Mouse (Mus musculus) forebrain, embryonic 10.5 days (tissue): ENCODE data around the gene Fam49a. TPM values are rescaled to one million over a fixed set of nuclear protein-coding genes. Genes with fewer than 3 reads are reported as not detected.
"Not testable (repeated sequence)": the region's sequence is repeated elsewhere in the genome, so short reads cannot be mapped to it uniquely, and the experiment has no call there.

ENCODE experiments used
- DNase-seq: peaks from one replicate; pipeline ENCODE4 v3.0.0-alpha.2; 2017; ENCODE audit warnings: low spot score; ENCODE audit errors: extremely low spot score
- H3K27ac ChIP-seq: fragments of 300-500 bp; sonication (generic); 2 replicates; pipeline ENCODE4 v1.5.1; 2016; ENCODE audit warnings: mild to moderate bottlenecking
- H3K27me3 ChIP-seq: fragments of 300-500 bp; sonication (generic); 2 replicates; pipeline ENCODE4 v1.6.1; 2016; ENCODE audit warnings: mild to moderate bottlenecking; ENCODE audit not compliant: poor library complexity, severe bottlenecking
- H3K36me3 ChIP-seq: fragments of 300-500 bp; sonication (generic); replicated peaks from 2 replicates; pipeline ENCODE4 v1.6.1; 2016; ENCODE audit warnings: mild to moderate bottlenecking, moderate library complexity
- H3K4me1 ChIP-seq: fragments of 300-500 bp; sonication (generic); 2 replicates; pipeline ENCODE4 v1.6.1; 2016
- H3K4me3 ChIP-seq: fragments of 300-500 bp; sonication (generic); 2 replicates; pipeline ENCODE4 v1.5.1; 2016; ENCODE audit warnings: mild to moderate bottlenecking, moderate library complexity
- H3K9me3 ChIP-seq: fragments of 300-500 bp; sonication (generic); 2 replicates; pipeline ENCODE4 v1.6.1; 2016; ENCODE audit warnings: mild to moderate bottlenecking, moderate library complexity
- WGBS: fragments of 180-500 bp; shearing (Covaris S2); methylation state at CpG from one replicate; pipeline ENCODE4 v1.1.7; 2016; 5-methylcytosine and 5-hydroxymethylcytosine counted together
- polyA plus RNA-seq: library from polyadenylated mRNA; unstranded; fragments of >200 nt; fragmentation: Nextera tagmentation; extraction: Ambion mirVana; gene quantifications from 2 replicates; pipeline ENCODE4 v1.2.1, GENCODE M21; 2016

The Fam49a gene
- polyA plus RNA-seq, 1 experiment from 2014 or later: 5.3 TPM

GRCm38 (mm10) chr12:12321111-12321510, 59.2 kb downstream of the Fam49a start:
- Histone ChIP-seq H3K36me3 (no peaks in the 10 kb centered on the region), H3K27me3 (no peaks in the 10 kb centered on the region), H3K4me1 (peaks cover 13% of the 10 kb centered on the region), H3K4me3 (no peak overlapping the region), H3K9me3 (no peaks in the 10 kb centered on the region), H3K27ac (no peak overlapping the region)
- no peak for DNase-seq
- WGBS: 92% methylated on average over 3 of the region's 3 CpGs

- Histone ChIP-seq H3K4me3 (no peak overlapping the region), H3K27me3 (no peaks in the 10 kb centered on the region), H3K27ac (no peak overlapping the region), H3K4me1 (peaks cover 9% of the 10 kb centered on the region), H3K36me3 (no peaks in the 10 kb centered on the region), H3K9me3 (no peaks in the 10 kb centered on the region)
- no peak for DNase-seq
- WGBS: 86% methylated on average over 5 of the region's 5 CpGs
These were observed 61.1 kb downstream of the Fam49a start for GRCm38 (mm10) chr12:12323084-12323483.

- Histone ChIP-seq H3K4me1 (peaks cover 9% of the 10 kb centered on the region), H3K9me3 (no peaks in the 10 kb centered on the region), H3K36me3 (no peaks in the 10 kb centered on the region), H3K4me3 (peak overlapping the region; percentile 45), H3K27me3 (no peaks in the 10 kb centered on the region), H3K27ac (peak overlapping the region; percentile 88)
- 29% methylated on average over 18 of the region's 18 CpGs for WGBS
- peak; percentile 92 for DNase-seq
These were observed 61.8 kb downstream of the Fam49a start for GRCm38 (mm10) chr12:12323616-12324223.

GRCm38 (mm10) chr12:12324266-12324665, 62.3 kb downstream of the Fam49a start:
- not testable (repeated sequence) for H3K9me3 ChIP-seq, DNase-seq, H3K36me3 ChIP-seq, H3K27me3 ChIP-seq, H3K4me1 ChIP-seq
- 79% methylated on average over 22 of the region's 22 CpGs for WGBS
- Histone ChIP-seq H3K27ac (peak overlapping the region; percentile 88), H3K4me3 (peak overlapping the region; percentile 45; the same call in 1 of the 2 replicates)

- H3K9me3 ChIP-seq: no peaks in the 10 kb centered on the region
- no peak overlapping the region for H3K27ac ChIP-seq
- no peaks in the 10 kb centered on the region for H3K27me3 ChIP-seq
- no peak overlapping the region for H3K4me3 ChIP-seq
- WGBS: 94% methylated on average over 11 of the region's 11 CpGs
- no peaks in the 10 kb centered on the region for H3K36me3 ChIP-seq
- no peak for DNase-seq
- no peaks in the 10 kb centered on the region for H3K4me1 ChIP-seq
These were observed 71.8 kb downstream of the Fam49a start for GRCm38 (mm10) chr12:12333526-12334310.

- H3K27ac ChIP-seq: no peak overlapping the region
- no peak overlapping the region for H3K4me3 ChIP-seq
- no peaks in the 10 kb centered on the region for H3K27me3 ChIP-seq
- no peaks in the 10 kb centered on the region for H3K9me3 ChIP-seq
- 92% methylated on average over 5 of the region's 5 CpGs for WGBS
- DNase-seq: no peak
- no peaks in the 10 kb centered on the region for H3K4me1 ChIP-seq
- H3K36me3 ChIP-seq: no peaks in the 10 kb centered on the region
These were observed 72.5 kb downstream of the Fam49a start for GRCm38 (mm10) chr12:12334486-12334885.

- 94% methylated on average over 7 of the region's 7 CpGs for WGBS
- H3K36me3 ChIP-seq: no peaks in the 10 kb centered on the region
- DNase-seq: no peak
These were observed 73.6 kb downstream of the Fam49a start for GRCm38 (mm10) chr12:12335566-12335965.

GRCm38 (mm10) chr12:12337378-12337777, 75.4 kb downstream of the Fam49a start:
- no peak for DNase-seq
- Histone ChIP-seq H3K4me1 (no peaks in the 10 kb centered on the region), H3K4me3 (no peak overlapping the region), H3K27ac (no peak overlapping the region), H3K9me3 (no peaks in the 10 kb centered on the region), H3K36me3 (no peaks in the 10 kb centered on the region), H3K27me3 (no peaks in the 10 kb centered on the region)
- WGBS: 93% methylated on average over 6 of the region's 6 CpGs

More at GRCm38 (mm10) chr12:12335566-12335965, 73.6 kb downstream of the Fam49a start:
- Histone ChIP-seq H3K4me3 (no peak overlapping the region), H3K9me3 (no peaks in the 10 kb centered on the region), H3K27me3 (no peaks in the 10 kb centered on the region), H3K27ac (no peak overlapping the region), H3K4me1 (no peaks in the 10 kb centered on the region)

GRCm38 (mm10) chr12:12343320-12343719, 81.4 kb downstream of the Fam49a start:
- no peak for DNase-seq
- H3K4me1 ChIP-seq: no peaks in the 10 kb centered on the region
- no peak overlapping the region for H3K27ac ChIP-seq
- WGBS: 90% methylated on average over 2 of the region's 2 CpGs
- no peaks in the 10 kb centered on the region for H3K36me3 ChIP-seq
- H3K27me3 ChIP-seq: no peaks in the 10 kb centered on the region
- no peak overlapping the region for H3K4me3 ChIP-seq
- no peaks in the 10 kb centered on the region for H3K9me3 ChIP-seq

- Histone ChIP-seq H3K36me3 (no peaks in the 10 kb centered on the region), H3K4me1 (peaks cover 8% of the 10 kb centered on the region), H3K27me3 (no peaks in the 10 kb centered on the region), H3K9me3 (no peaks in the 10 kb centered on the region), H3K27ac (no peak overlapping the region), H3K4me3 (no peak overlapping the region)
- DNase-seq: no peak
- whole genome bisulfite sequencing: 87% methylated on average over 2 of the region's 2 CpGs
These were observed 86.7 kb downstream of the Fam49a start for GRCm38 (mm10) chr12:12348625-12349024.

- Histone ChIP-seq H3K27ac (no peak overlapping the region), H3K9me3 (no peaks in the 10 kb centered on the region), H3K4me3 (no peak overlapping the region), H3K27me3 (no peaks in the 10 kb centered on the region), H3K36me3 (no peaks in the 10 kb centered on the region), H3K4me1 (peaks cover 8% of the 10 kb centered on the region)
- DNase-seq: no peak
- WGBS: 79% methylated on average over 6 of the region's 6 CpGs
These were observed 87.8 kb downstream of the Fam49a start for GRCm38 (mm10) chr12:12349645-12350288.

- Histone ChIP-seq H3K27ac (peak overlapping the region; percentile 22; the same call in 1 of the 2 replicates), H3K9me3 (no peaks in the 10 kb centered on the region), H3K27me3 (no peaks in the 10 kb centered on the region), H3K4me3 (no peak overlapping the region), H3K36me3 (no peaks in the 10 kb centered on the region), H3K4me1 (peaks cover 8% of the 10 kb centered on the region)
- 72% methylated on average over 11 of the region's 11 CpGs for WGBS
- DNase-seq: no peak
These were observed 90.0 kb downstream of the Fam49a start for GRCm38 (mm10) chr12:12351816-12352552.
